Mouse (Mus musculus): Measurements from ENCODE around the gene Plce1. TPM values are rescaled to one million over a fixed set of nuclear protein-coding genes. Genes with fewer than 3 reads are reported as not detected.

Gene Plce1
- polyA plus RNA-seq, 1 experiment from 2014 or later: 5.0 TPM

Other genes starting within 250 kb of the Plce1 start
- 1.1 and 2.2 TPM in 2 replicates for gene Lgi1, start 216.6 kb upstream of the Plce1 start, polyA plus RNA-seq (2016; fragmentation: Nextera tagmentation; extraction: Ambion mirVana)
- gene Slc35g1, start 85.1 kb upstream of the Plce1 start, polyA plus RNA-seq (2016; fragmentation: Nextera tagmentation; extraction: Ambion mirVana): 5.3 and 7.7 TPM in 2 replicates

Measured in hindbrain, embryonic 10.5 days (tissue).